Mouse (Mus musculus): ENCODE data around the gene Hypk. TPM values are rescaled to one million over a fixed set of nuclear protein-coding genes. Genes with fewer than 3 reads are reported as not detected.
A peak's percentile ranks its signal among the peaks of the same experiment; 100 is the strongest.
"Not testable (repeated sequence)": the region's sequence is repeated elsewhere in the genome, so short reads cannot be mapped to it uniquely, and the experiment has no call there.

The Hypk gene
- polyA plus RNA-seq, 1 experiment from 2014 or later, result 92.4 TPM

DNA sequence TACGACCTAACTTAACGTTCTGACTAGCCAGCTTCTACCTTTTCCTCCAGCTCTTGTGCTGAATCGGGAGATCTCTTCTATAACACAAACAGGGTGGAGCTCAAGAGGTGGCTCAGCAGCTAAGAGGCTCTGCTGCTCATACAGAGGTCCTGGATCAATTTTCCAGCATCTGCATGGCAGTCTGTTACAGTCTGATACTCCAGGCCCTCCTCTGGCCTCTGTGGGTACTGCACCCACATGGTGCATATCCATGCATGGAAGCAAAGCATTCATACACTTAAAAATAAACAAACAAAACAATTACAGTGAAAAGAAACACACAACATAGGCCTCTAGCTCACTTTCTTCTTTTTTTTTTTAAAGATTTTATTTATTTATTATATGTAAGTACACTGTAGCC, 19.7 kb downstream of the Hypk start:
- ATAC-seq (ENCODE audit: low FRiP score, low TSS enrichment); H3K9ac ChIP-seq (replicated peaks; ENCODE audit: low read length); H3K9me3 ChIP-seq (ENCODE audit: control insufficient read depth, low read length); H3K27me3 ChIP-seq (ENCODE audit: control insufficient read depth, insufficient read depth, low read length); DNase-seq; H3K36me3 ChIP-seq (ENCODE audit: control insufficient read depth, insufficient read depth, low read length); H3K4me1 ChIP-seq (ENCODE audit: control insufficient read depth, insufficient read depth, low read length); H3K4me3 ChIP-seq (replicated peaks; ENCODE audit: low read depth, low read length); H3K27ac ChIP-seq (replicated peaks; ENCODE audit: low read depth, low read length); H3K4me2 ChIP-seq (ENCODE audit: low read length): not testable (repeated sequence)
- 93% methylated on average over 3 of the region's 3 CpGs for WGBS

DNA sequence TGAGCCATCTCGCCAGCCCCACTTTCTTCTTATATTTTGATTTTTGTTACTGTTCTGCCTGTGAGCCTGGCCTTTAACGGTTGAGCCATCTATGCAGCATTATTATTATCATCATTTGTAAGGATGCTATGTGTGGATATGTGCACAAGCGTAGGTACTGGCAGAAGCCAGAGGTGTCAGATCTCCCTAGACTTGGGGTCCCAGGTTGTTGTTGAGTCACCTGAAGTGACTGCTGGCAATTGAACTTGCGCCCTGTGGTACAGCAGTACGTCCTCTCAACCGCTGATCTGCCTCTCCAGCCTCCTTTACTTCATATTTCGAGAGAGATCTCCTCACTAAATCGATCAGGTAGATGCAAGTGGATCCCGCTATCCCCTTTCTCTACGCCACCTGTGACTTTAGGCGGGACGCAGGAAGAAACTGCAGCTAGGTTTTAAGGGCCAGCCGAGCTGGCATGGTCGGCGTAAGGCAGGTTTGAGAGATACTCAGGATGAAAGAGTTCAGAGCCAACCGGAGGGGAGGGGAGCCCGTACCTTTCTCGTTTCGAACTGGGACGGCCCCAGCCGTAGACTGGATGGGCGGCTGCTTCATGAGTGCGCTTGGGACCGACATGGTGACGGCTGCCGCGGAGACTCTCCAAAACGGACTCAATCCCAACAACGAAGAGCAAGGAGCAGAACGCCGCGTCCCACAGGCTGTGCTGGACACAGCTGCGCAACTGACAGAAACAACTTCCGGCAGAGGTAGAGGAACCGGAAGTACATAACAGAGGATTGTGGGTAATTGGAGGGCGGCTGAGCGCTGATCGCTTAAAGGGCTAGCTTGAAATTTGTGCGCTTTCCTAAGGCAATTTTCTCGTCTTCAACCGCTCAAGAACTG, 20.4 kb downstream of the Hypk start, which contains the start of gene Mfap1b:
Gene Mfap1b (minus strand): TSS at position 767 of the 879 bp plus-strand sequence.
- Histone ChIP-seq H3K27ac (replicated peaks; ENCODE audit: low read depth, low read length) (peak within 1 kb of the TSS; percentile 3; the same call in 1 of the 2 replicates), H3K4me2 (ENCODE audit: low read length) (peak within 1 kb of the TSS; percentile 64), H3K9ac (replicated peaks; ENCODE audit: low read length) (peak within 1 kb of the TSS; percentile 49; the same call in 1 of the 2 replicates), H3K4me3 (replicated peaks; ENCODE audit: low read depth, low read length) (peak within 1 kb of the TSS; percentile 57)
- H3K27me3 ChIP-seq (ENCODE audit: control insufficient read depth, insufficient read depth, low read length); H3K9me3 ChIP-seq (ENCODE audit: control insufficient read depth, low read length); H3K4me1 ChIP-seq (ENCODE audit: control insufficient read depth, insufficient read depth, low read length); H3K36me3 ChIP-seq (ENCODE audit: control insufficient read depth, insufficient read depth, low read length): not testable (repeated sequence)
- peak; percentile 95 for DNase-seq
- ATAC-seq (ENCODE audit: low FRiP score, low TSS enrichment), result peak; percentile 85; the same call in 1 of the 2 replicates
- 7% methylated on average over 39 of the region's 41 CpGs for WGBS

DNA sequence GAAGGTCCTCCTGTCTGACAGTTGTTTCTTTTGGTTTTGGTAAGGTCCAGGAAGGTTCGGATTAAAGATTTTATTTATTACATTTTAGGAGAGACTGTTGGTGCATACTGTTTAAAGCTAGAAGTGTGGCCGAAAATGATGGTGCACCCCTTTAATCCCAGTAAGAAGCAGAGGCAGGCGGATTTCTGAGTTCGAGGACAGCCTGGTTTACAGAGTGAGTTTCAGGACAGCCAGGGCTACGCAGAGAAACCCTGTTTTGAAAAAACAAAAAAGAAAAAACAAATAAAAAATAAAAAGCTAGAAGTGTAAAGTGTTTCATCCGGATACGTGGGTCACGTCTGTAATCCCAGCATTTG, 21.1 kb downstream of the Hypk start:
- DNase-seq (no peak), ATAC-seq (ENCODE audit: low FRiP score, low TSS enrichment) (no peak; the same call in 1 of the 2 replicates)
- peak overlapping the region; percentile 49; the same call in 1 of the 2 replicates for H3K9ac ChIP-seq (replicated peaks; ENCODE audit: low read length)
- H3K36me3 ChIP-seq (ENCODE audit: control insufficient read depth, insufficient read depth, low read length), result no peaks in the 10 kb centered on the region
- H3K4me1 ChIP-seq (ENCODE audit: control insufficient read depth, insufficient read depth, low read length), result no peaks in the 10 kb centered on the region
- 34% methylated on average over 8 of the region's 8 CpGs for WGBS
- no peaks in the 10 kb centered on the region for H3K27me3 ChIP-seq (ENCODE audit: control insufficient read depth, insufficient read depth, low read length)
- H3K27ac ChIP-seq (replicated peaks; ENCODE audit: low read depth, low read length), result peak overlapping the region; percentile 3; the same call in 1 of the 2 replicates
- H3K4me3 ChIP-seq (replicated peaks; ENCODE audit: low read depth, low read length), result peak overlapping the region; percentile 57
- no peaks in the 10 kb centered on the region for H3K9me3 ChIP-seq (ENCODE audit: control insufficient read depth, low read length)
- peak overlapping the region; percentile 64 for H3K4me2 ChIP-seq (ENCODE audit: low read length)

GRCm38 (mm10) chr2:121475306-121475705, 22.2 kb downstream of the Hypk start:
- not testable (repeated sequence) for H3K4me2 ChIP-seq (ENCODE audit: low read length); H3K9ac ChIP-seq (replicated peaks; ENCODE audit: low read length); H3K4me1 ChIP-seq (ENCODE audit: control insufficient read depth, insufficient read depth, low read length); DNase-seq; ATAC-seq (ENCODE audit: low FRiP score, low TSS enrichment); H3K36me3 ChIP-seq (ENCODE audit: control insufficient read depth, insufficient read depth, low read length); H3K9me3 ChIP-seq (ENCODE audit: control insufficient read depth, low read length); H3K4me3 ChIP-seq (replicated peaks; ENCODE audit: low read depth, low read length); H3K27ac ChIP-seq (replicated peaks; ENCODE audit: low read depth, low read length); H3K27me3 ChIP-seq (ENCODE audit: control insufficient read depth, insufficient read depth, low read length)
- 94% methylated on average over 2 of the region's 2 CpGs for WGBS

DNA sequence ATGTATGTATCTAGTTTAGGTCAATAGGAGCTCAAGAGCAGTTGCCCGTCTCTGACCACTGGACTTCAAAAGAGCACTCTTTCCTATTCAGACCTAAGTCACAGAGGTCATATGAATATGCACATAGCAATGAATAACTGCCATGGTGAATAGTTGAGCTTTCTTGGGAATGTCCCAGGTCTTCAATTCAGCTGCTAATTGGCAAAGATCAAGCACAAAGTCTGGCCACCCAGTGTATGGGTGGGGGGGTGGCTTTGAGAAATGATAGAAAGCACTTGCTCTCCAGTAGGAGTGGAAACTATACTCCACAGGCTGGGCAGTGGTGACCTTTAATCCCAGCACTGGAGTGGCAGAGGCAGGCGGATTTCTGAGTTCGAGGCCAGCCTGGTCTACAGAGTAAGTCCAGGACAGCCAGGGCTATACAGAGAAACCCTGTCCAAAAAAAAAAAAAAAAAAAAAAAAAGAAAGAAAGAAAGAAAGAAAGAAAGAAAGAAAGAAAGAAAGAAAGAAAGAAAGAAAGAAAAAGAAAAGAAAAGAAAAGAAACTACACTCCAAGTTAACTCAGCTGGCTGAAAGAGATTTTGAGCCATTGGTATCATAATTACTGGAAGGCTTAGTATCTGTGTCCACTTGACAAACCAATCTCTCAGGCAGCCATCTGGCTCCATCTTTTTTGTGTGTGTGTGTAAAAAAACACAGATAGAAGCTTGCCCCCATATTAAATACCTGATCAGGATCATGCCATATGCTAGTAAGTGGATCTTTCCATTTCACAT, 24.6 kb downstream of the Hypk start:
- Histone ChIP-seq H3K27me3 (ENCODE audit: control insufficient read depth, insufficient read depth, low read length) (no peaks in the 10 kb centered on the region), H3K4me3 (replicated peaks; ENCODE audit: low read depth, low read length) (no peak overlapping the region), H3K4me1 (ENCODE audit: control insufficient read depth, insufficient read depth, low read length) (no peaks in the 10 kb centered on the region), H3K36me3 (ENCODE audit: control insufficient read depth, insufficient read depth, low read length) (no peaks in the 10 kb centered on the region), H3K9ac (replicated peaks; ENCODE audit: low read length) (no peak overlapping the region), H3K4me2 (ENCODE audit: low read length) (no peak overlapping the region), H3K27ac (replicated peaks; ENCODE audit: low read depth, low read length) (no peak overlapping the region), H3K9me3 (ENCODE audit: control insufficient read depth, low read length) (no peaks in the 10 kb centered on the region)
- ATAC-seq (ENCODE audit: low FRiP score, low TSS enrichment), result no peak
- 75% methylated on average over 3 of the region's 3 CpGs for WGBS
- DNase-seq, result no peak

- Histone ChIP-seq H3K4me3 (replicated peaks; ENCODE audit: low read depth, low read length) (no peak overlapping the region), H3K4me1 (ENCODE audit: control insufficient read depth, insufficient read depth, low read length) (no peaks in the 10 kb centered on the region), H3K9me3 (ENCODE audit: control insufficient read depth, low read length) (no peaks in the 10 kb centered on the region), H3K9ac (replicated peaks; ENCODE audit: low read length) (no peak overlapping the region), H3K4me2 (ENCODE audit: low read length) (no peak overlapping the region), H3K36me3 (ENCODE audit: control insufficient read depth, insufficient read depth, low read length) (no peaks in the 10 kb centered on the region), H3K27me3 (ENCODE audit: control insufficient read depth, insufficient read depth, low read length) (no peaks in the 10 kb centered on the region), H3K27ac (replicated peaks; ENCODE audit: low read depth, low read length) (no peak overlapping the region)
- ATAC-seq (ENCODE audit: low FRiP score, low TSS enrichment) (no peak), DNase-seq (no peak)
- 61% methylated on average over 3 of the region's 3 CpGs for WGBS
These were observed 27.4 kb downstream of the Hypk start for GRCm38 (mm10) chr2:121480498-121480897.

- H3K27ac ChIP-seq (replicated peaks; ENCODE audit: low read depth, low read length); H3K4me3 ChIP-seq (replicated peaks; ENCODE audit: low read depth, low read length); ATAC-seq (ENCODE audit: low FRiP score, low TSS enrichment); H3K4me2 ChIP-seq (ENCODE audit: low read length); H3K27me3 ChIP-seq (ENCODE audit: control insufficient read depth, insufficient read depth, low read length); H3K9me3 ChIP-seq (ENCODE audit: control insufficient read depth, low read length); DNase-seq; H3K36me3 ChIP-seq (ENCODE audit: control insufficient read depth, insufficient read depth, low read length); H3K9ac ChIP-seq (replicated peaks; ENCODE audit: low read length); H3K4me1 ChIP-seq (ENCODE audit: control insufficient read depth, insufficient read depth, low read length): not testable (repeated sequence)
- WGBS, result 92% methylated on average over 13 of the region's 13 CpGs
These were observed 27.8 kb downstream of the Hypk start for GRCm38 (mm10) chr2:121480916-121481315.

- no peaks in the 10 kb centered on the region for H3K36me3 ChIP-seq (ENCODE audit: control insufficient read depth, insufficient read depth, low read length)
- ATAC-seq (ENCODE audit: low FRiP score, low TSS enrichment) (no peak), DNase-seq (no peak)
- no peaks in the 10 kb centered on the region for H3K9me3 ChIP-seq (ENCODE audit: control insufficient read depth, low read length)
- no peak overlapping the region for H3K4me3 ChIP-seq (replicated peaks; ENCODE audit: low read depth, low read length)
- no peaks in the 10 kb centered on the region for H3K27me3 ChIP-seq (ENCODE audit: control insufficient read depth, insufficient read depth, low read length)
- no peak overlapping the region for H3K4me2 ChIP-seq (ENCODE audit: low read length)
- H3K27ac ChIP-seq (replicated peaks; ENCODE audit: low read depth, low read length), result no peak overlapping the region
- 44% methylated on average over 8 of the region's 8 CpGs for WGBS
- no peak overlapping the region for H3K9ac ChIP-seq (replicated peaks; ENCODE audit: low read length)
- no peaks in the 10 kb centered on the region for H3K4me1 ChIP-seq (ENCODE audit: control insufficient read depth, insufficient read depth, low read length)
These were observed 30.5 kb downstream of the Hypk start for GRCm38 (mm10) chr2:121483576-121483975.
